Mouse (Mus musculus) myocyte (in vitro differentiated cells): ENCODE measurements at regions not wholly inside any gene's neighbourhood (a gene's known extent, or its start where the extent isn't known, plus 50 kb on each side); places are given as distances from the start of the nearest gene placed in this dataset.

Experiments used
- H3K27me3 ChIP-seq: one replicate; pipeline ENCODE4 v1.6.1; 2011; ENCODE audit not compliant: control insufficient read depth, insufficient read depth, insufficient read length
- H3K36me3 ChIP-seq: one replicate; pipeline ENCODE4 v1.6.1; 2011; ENCODE audit not compliant: control insufficient read depth, insufficient read depth
- H3K4me2 ChIP-seq: one replicate; pipeline ENCODE4 v1.6.1; 2011; ENCODE audit warnings: low read depth, control low read depth
- H3K4me3 ChIP-seq: one replicate; pipeline ENCODE4 v1.5.1; 2011; ENCODE audit warnings: mild to moderate bottlenecking, control low read depth, moderate library complexity
- H3K79me2 ChIP-seq: one replicate; pipeline ENCODE4 v1.6.1; 2011; ENCODE audit not compliant: control insufficient read depth, insufficient read depth
- H3ac ChIP-seq: one replicate; pipeline ENCODE4 v1.6.1; 2011; ENCODE audit not compliant: control insufficient read depth, insufficient read length
- CEBPB ChIP-seq: IDR thresholded peaks from 2 replicates; pipeline ENCODE4 v1.6.1; 2011; ENCODE audit warnings: mild to moderate bottlenecking, moderate library complexity; ENCODE audit not compliant: poor library complexity, insufficient read depth, severe bottlenecking
- E2F4 ChIP-seq: IDR thresholded peaks from one replicate; pipeline ENCODE4 v1.6.1; 2011; ENCODE audit warnings: mild to moderate bottlenecking, control low read depth, moderate library complexity; ENCODE audit not compliant: insufficient read depth
- MAX ChIP-seq: IDR thresholded peaks from one replicate; pipeline ENCODE4 v1.6.1; 2011; ENCODE audit warnings: low read depth, mild to moderate bottlenecking, control low read depth
- MYOD1 ChIP-seq, 3 experiments: IDR thresholded peaks; one replicate each; pipeline ENCODE4 v1.6.1; 2011; ENCODE audit warnings: control low read depth in 2 of 3, low read depth in 2 of 3, mild to moderate bottlenecking in 2 of 3, moderate library complexity in 1 of 3; ENCODE audit not compliant: insufficient read length in 2 of 3, control insufficient read depth in 1 of 3
- MYOG ChIP-seq, 3 experiments: IDR thresholded peaks; one replicate each; pipeline ENCODE4 v1.6.1; 2011; ENCODE audit warnings: control low read depth in 2 of 3, low read depth in 2 of 3, mild to moderate bottlenecking in 2 of 3; ENCODE audit not compliant: insufficient read length in 2 of 3, control insufficient read depth in 1 of 3, insufficient read depth in 1 of 3
- POLR2A ChIP-seq: IDR thresholded peaks from one replicate; pipeline ENCODE4 v1.6.1; 2011; ENCODE audit warnings: low read depth, mild to moderate bottlenecking, control low read depth, moderate library complexity; ENCODE audit not compliant: insufficient read length
- POLR2AphosphoS2 ChIP-seq: IDR thresholded peaks from one replicate; pipeline ENCODE4 v1.6.1; 2011; ENCODE audit warnings: low read depth, control low read depth; ENCODE audit not compliant: insufficient read length
- REST ChIP-seq: IDR thresholded peaks from one replicate; pipeline ENCODE4 v1.6.1; 2011; ENCODE audit warnings: mild to moderate bottlenecking, control low read depth, moderate library complexity; ENCODE audit not compliant: insufficient read depth, insufficient read length
- SRF ChIP-seq: IDR thresholded peaks from one replicate; pipeline ENCODE4 v1.6.1; 2011; ENCODE audit warnings: low read depth; ENCODE audit not compliant: control insufficient read depth, insufficient read length
- TCF12 ChIP-seq: IDR thresholded peaks from one replicate; pipeline ENCODE4 v1.6.1; 2011; ENCODE audit warnings: mild to moderate bottlenecking, control low read depth; ENCODE audit not compliant: poor library complexity, insufficient read depth, severe bottlenecking
- TCF3 ChIP-seq: IDR thresholded peaks from one replicate; pipeline ENCODE4 v1.6.1; 2011; ENCODE audit warnings: low read depth, control low read depth; ENCODE audit not compliant: insufficient read length
- USF1 ChIP-seq: IDR thresholded peaks from one replicate; pipeline ENCODE4 v1.6.1; 2011; ENCODE audit warnings: low read depth, mild to moderate bottlenecking, control low read depth, moderate library complexity

DNA sequence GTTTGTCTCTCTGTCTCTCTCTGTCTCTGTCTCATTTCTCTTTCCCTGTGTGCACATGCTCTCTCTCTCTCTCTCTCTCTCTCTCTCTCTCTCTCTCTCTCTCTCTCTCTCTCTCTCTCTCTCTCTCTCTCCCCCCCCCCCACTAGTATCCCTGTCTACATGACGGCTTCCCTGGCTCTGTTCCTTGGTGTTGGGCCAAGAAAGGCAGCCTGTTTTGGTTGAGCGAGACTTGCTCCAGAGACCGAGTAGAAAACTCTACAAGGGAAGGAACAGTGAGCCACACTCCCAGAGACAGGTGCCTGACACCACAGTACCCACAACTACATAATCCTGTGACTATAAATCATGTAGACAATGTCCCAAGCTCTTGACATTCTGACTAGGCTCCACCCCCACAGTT lies 260.0 kb upstream of the Cntnap4 start:
- Histone ChIP-seq H3K79me2 (no peaks in the 10 kb centered on the region), H3K27me3 (no peaks in the 10 kb centered on the region), H3K4me2 (no peak overlapping the region), H3K36me3 (no peaks in the 10 kb centered on the region), H3K4me3 (no peak overlapping the region), H3ac (no peak overlapping the region)
- TF ChIP-seq POLR2A (no peak), USF1 (no peak), E2F4 (no peak), TCF3 (no peak), SRF (no peak), MAX (no peak), CEBPB (no peak), POLR2AphosphoS2 (no peak), MYOG (IDR thresholded peaks at IDR 0.05; ENCODE audit: control insufficient read depth in 1 of 3, insufficient read depth in 1 of 3, insufficient read length in 2 of 3, low read depth in 2 of 3) (no peak), MYOD1 (IDR thresholded peaks at IDR 0.05; ENCODE audit: control insufficient read depth in 1 of 3, insufficient read length in 2 of 3, low read depth in 2 of 3) (no peak), REST (no peak), TCF12 (no peak)

DNA sequence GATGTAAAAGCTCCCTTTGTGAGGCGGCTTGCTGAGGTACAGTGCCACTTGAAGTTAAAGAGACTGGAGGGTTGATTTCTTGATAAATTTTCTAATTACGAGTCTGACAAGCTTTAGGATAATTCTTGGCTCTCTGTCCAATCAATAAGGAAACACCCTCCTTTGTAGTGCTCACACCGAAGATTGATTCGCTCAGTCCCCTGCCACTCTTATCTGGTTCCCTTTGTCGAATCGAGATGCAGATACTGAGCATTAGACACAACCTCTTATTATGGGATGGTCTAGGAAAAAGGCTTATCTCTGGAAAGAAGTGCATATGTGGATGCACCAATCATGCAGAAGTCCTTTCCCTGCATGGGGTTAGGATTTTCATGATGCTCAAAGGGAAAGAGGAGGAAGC lies 261.5 kb upstream of the Cntnap4 start:
- Histone ChIP-seq H3K27me3 (no peaks in the 10 kb centered on the region), H3K4me2 (no peak overlapping the region)

DNA sequence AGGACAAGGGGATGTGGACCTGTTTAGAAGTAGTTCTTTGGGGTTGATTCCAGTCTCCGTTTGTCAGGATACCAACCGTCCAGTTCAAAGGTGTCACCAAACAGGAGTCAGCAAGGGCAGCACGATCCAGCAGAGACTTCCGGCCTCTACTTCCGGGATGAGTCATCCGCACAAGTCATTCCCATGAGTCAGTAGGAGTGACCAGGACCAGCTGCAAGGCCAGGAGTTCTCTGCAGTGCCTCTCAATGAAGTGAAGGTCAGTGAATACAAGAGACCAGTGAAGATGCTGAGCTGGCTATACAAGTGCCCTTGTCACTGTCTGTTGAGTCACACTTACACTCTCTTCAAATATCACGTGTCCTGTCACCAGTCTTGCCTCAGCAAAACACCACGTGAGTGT lies 272.8 kb upstream of the Cntnap4 start:
- TF ChIP-seq MAX (no peak), TCF12 (no peak), POLR2A (no peak), E2F4 (no peak), SRF (no peak), REST (no peak), USF1 (no peak), MYOG (IDR thresholded peaks at IDR 0.05; ENCODE audit: control insufficient read depth in 1 of 3, insufficient read depth in 1 of 3, insufficient read length in 2 of 3, low read depth in 2 of 3) (no peak), TCF3 (no peak), POLR2AphosphoS2 (no peak), CEBPB (no peak), MYOD1 (IDR thresholded peaks at IDR 0.05; ENCODE audit: control insufficient read depth in 1 of 3, insufficient read length in 2 of 3, low read depth in 2 of 3) (no peak)
- H3K27me3 ChIP-seq: no peaks in the 10 kb centered on the region
- no peak overlapping the region for H3K4me2 ChIP-seq
- H3K4me3 ChIP-seq: no peak overlapping the region
- H3K36me3 ChIP-seq: no peaks in the 10 kb centered on the region
- no peaks in the 10 kb centered on the region for H3K79me2 ChIP-seq
- no peak overlapping the region for H3ac ChIP-seq

More for the DNA sequence above, 261.5 kb upstream of the Cntnap4 start:
- no peaks in the 10 kb centered on the region for H3K79me2 ChIP-seq
- no peaks in the 10 kb centered on the region for H3K36me3 ChIP-seq
- H3K4me3 ChIP-seq: no peak overlapping the region
- H3ac ChIP-seq: no peak overlapping the region
- TF ChIP-seq POLR2A: no peak
- no peak for TF ChIP-seq SRF
- TF ChIP-seq CEBPB: no peak
- no peak for TF ChIP-seq USF1
- no peak for TF ChIP-seq TCF12
- no peak for TF ChIP-seq POLR2AphosphoS2
- TF ChIP-seq TCF3: no peak
- no peak for TF ChIP-seq MYOD1 (IDR thresholded peaks at IDR 0.05; ENCODE audit: control insufficient read depth in 1 of 3, insufficient read length in 2 of 3, low read depth in 2 of 3)
- no peak for TF ChIP-seq MYOG (IDR thresholded peaks at IDR 0.05; ENCODE audit: control insufficient read depth in 1 of 3, insufficient read depth in 1 of 3, insufficient read length in 2 of 3, low read depth in 2 of 3)
- no peak for TF ChIP-seq MAX
- TF ChIP-seq E2F4: no peak
- TF ChIP-seq REST: no peak

DNA sequence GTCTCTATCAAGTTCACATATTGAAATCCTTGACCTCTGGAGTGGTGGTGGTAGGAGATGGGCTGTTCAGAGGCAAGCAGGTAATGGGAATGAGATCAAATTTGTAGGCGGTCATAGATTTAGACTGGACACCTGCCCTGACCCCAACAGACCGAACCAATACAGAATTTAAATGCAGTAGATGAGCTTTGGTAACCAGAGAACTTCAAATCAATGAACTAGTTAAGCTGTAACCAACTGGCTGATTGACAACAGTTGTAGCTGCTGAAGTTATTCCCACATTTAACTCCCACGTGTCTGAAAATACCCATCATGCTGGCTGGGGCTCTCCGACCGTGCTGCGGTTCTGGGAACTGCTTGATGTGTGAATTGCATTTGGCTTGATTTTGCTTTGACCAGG lies 268.5 kb upstream of the Gm6793 start:
- H3ac ChIP-seq: no peak overlapping the region
- no peaks in the 10 kb centered on the region for H3K36me3 ChIP-seq
- no peak overlapping the region for H3K4me2 ChIP-seq
- TF ChIP-seq TCF3: no peak
- no peak for TF ChIP-seq POLR2A
- no peak for TF ChIP-seq MYOD1 (IDR thresholded peaks at IDR 0.05; ENCODE audit: control insufficient read depth in 1 of 3, insufficient read length in 2 of 3, low read depth in 2 of 3)
- no peak for TF ChIP-seq E2F4
- no peak for TF ChIP-seq TCF12
- no peak for TF ChIP-seq REST
- no peaks in the 10 kb centered on the region for H3K27me3 ChIP-seq
- no peak overlapping the region for H3K4me3 ChIP-seq
- H3K79me2 ChIP-seq: no peaks in the 10 kb centered on the region

DNA sequence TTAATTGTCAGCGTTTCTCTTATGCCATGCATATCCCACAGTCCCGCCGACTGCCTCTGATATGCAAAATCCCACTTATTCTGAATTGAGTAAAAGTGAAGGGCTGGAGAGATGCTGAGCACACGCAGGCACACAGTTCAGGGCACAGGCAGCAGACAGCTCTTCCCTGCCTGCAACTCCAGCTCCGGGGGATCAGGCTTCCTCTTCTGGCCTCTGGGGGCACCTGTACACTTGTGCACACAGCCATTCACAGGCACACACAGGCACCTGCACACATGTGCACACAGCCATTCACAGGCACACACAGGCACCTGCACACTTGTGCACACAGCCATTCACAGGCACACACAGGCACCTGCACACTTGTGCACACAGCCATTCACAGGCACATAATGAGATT lies 254.8 kb upstream of the Gm6793 start:
- Histone ChIP-seq H3K79me2 (no peaks in the 10 kb centered on the region), H3K4me2 (no peak overlapping the region), H3K4me3 (no peak overlapping the region), H3ac (no peak overlapping the region), H3K36me3 (no peaks in the 10 kb centered on the region), H3K27me3 (no peaks in the 10 kb centered on the region)
- no peak for TF ChIP-seq POLR2A
- no peak for TF ChIP-seq MAX
- no peak for TF ChIP-seq USF1
- no peak for TF ChIP-seq MYOD1 (IDR thresholded peaks at IDR 0.05; ENCODE audit: control insufficient read depth in 1 of 3, insufficient read length in 2 of 3, low read depth in 2 of 3)
- TF ChIP-seq REST: no peak
- no peak for TF ChIP-seq E2F4
- TF ChIP-seq POLR2AphosphoS2: no peak
- no peak for TF ChIP-seq SRF
- no peak for TF ChIP-seq CEBPB
- no peak for TF ChIP-seq TCF3
- no peak for TF ChIP-seq TCF12
- no peak for TF ChIP-seq MYOG (IDR thresholded peaks at IDR 0.05; ENCODE audit: control insufficient read depth in 1 of 3, insufficient read depth in 1 of 3, insufficient read length in 2 of 3, low read depth in 2 of 3)
